Mouse (Mus musculus) brain, embryonic 14.5 days (tissue): ENCODE measurements around the gene Ift81.

Source experiments
- CTCF ChIP-seq: fragments of 200-500 bp; IDR thresholded peaks from 2 replicates; pipeline ENCODE4 v1.5.1; 2012; ENCODE audit warnings: inconsistent platforms, mild to moderate bottlenecking, moderate library complexity, borderline replicate concordance; ENCODE audit not compliant: insufficient read depth, insufficient read length; ENCODE audit errors: extremely low read depth
- POLR2A ChIP-seq: fragments of 200-500 bp; IDR thresholded peaks from 2 replicates; pipeline ENCODE4 v1.6.1; 2012; ENCODE audit warnings: mild to moderate bottlenecking, inconsistent platforms, borderline replicate concordance; ENCODE audit not compliant: poor library complexity, insufficient read depth, insufficient read length, severe bottlenecking; ENCODE audit errors: extremely low read depth

DNA sequence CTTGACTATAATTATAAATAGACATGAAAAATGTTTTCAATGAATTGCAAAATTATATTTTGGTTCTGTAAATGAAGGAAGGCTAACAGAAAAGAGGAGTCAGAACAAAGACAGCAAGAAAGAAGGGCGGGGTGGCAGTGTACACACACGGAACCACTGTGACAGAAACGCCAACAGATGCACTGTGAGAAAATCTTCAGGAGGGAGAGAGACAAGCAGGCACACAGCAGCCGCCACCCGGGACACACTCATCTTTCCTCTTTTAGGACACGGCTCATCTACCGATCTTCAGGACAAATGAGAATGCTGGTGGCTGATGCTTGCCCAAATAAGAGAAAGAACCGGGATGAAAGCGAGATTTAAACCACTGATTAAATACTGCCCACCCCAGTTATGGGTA is 61.7 kb downstream of the Ift81 start:
- TF ChIP-seq POLR2A: no peak
- no peak for TF ChIP-seq CTCF
